Mouse (Mus musculus) CH12.LX (cell line): ENCODE results near the gene Sez6l2.

Experiments
- BHLHE40 ChIP-seq: IDR thresholded peaks from 2 replicates; pipeline ENCODE4 v1.6.1; 2011; ENCODE audit warnings: mild to moderate bottlenecking, low read depth, low read length, improper control_type of control experiment
- CHD1 ChIP-seq: IDR thresholded peaks from 2 replicates; pipeline ENCODE4 v1.6.1; 2012; ENCODE audit warnings: low read depth, low read length, improper control_type of control experiment, inconsistent platforms
- CTCF ChIP-seq, 2 experiments: IDR thresholded peaks in 1 of 2; conservative IDR thresholded peaks in 1 of 2; 2 replicates each; pipeline ENCODE4 v1.5.1; 2011 to 2012; ENCODE audit warnings: low read depth in 2 of 2, low read length in 2 of 2, improper control_type of control experiment in 1 of 2, inconsistent platforms in 1 of 2, mild to moderate bottlenecking in 1 of 2, moderate library complexity in 1 of 2
- EP300 ChIP-seq: IDR thresholded peaks from 2 replicates; pipeline ENCODE4 v1.6.1; 2011; ENCODE audit warnings: low read length, improper control_type of control experiment
- JUND ChIP-seq: conservative IDR thresholded peaks from 2 replicates; pipeline ENCODE4 v1.6.1; 2011; ENCODE audit warnings: low read depth, low read length, improper control_type of control experiment
- MAFK ChIP-seq: IDR thresholded peaks from 2 replicates; pipeline ENCODE4 v1.6.1; 2011; ENCODE audit warnings: low read length, improper control_type of control experiment; ENCODE audit not compliant: insufficient replicate concordance
- MEF2A ChIP-seq: IDR thresholded peaks from 2 replicates; pipeline ENCODE4 v1.6.1; 2014; ENCODE audit warnings: low read depth, mild to moderate bottlenecking, inconsistent platforms, low read length, improper control_type of control experiment, borderline replicate concordance
- MYC ChIP-seq: IDR thresholded peaks from 2 replicates; pipeline ENCODE4 v1.6.1; 2011; ENCODE audit warnings: low read depth, mild to moderate bottlenecking, improper control_type of control experiment, low read length
- NELFE ChIP-seq: IDR thresholded peaks from 2 replicates; pipeline ENCODE4 v1.6.1; 2011; ENCODE audit warnings: low read depth, low read length, improper control_type of control experiment
- POLR2A ChIP-seq: IDR thresholded peaks from 2 replicates; pipeline ENCODE4 v1.6.1; 2011; ENCODE audit warnings: low read depth, mild to moderate bottlenecking, improper control_type of control experiment, low read length
- RAD21 ChIP-seq: IDR thresholded peaks from 2 replicates; pipeline ENCODE4 v1.6.1; 2011; ENCODE audit warnings: low read depth, mild to moderate bottlenecking, low read length, improper control_type of control experiment, moderate library complexity
- ZKSCAN1 ChIP-seq: IDR thresholded peaks from 2 replicates; pipeline ENCODE4 v1.6.1; 2012; ENCODE audit warnings: low read depth, inconsistent platforms, low read length, improper control_type of control experiment, borderline replicate concordance
- ZNF384 ChIP-seq: IDR thresholded peaks from 2 replicates; pipeline ENCODE4 v1.6.1; 2012; ENCODE audit warnings: low read depth, low read length, improper control_type of control experiment, inconsistent platforms

DNA sequence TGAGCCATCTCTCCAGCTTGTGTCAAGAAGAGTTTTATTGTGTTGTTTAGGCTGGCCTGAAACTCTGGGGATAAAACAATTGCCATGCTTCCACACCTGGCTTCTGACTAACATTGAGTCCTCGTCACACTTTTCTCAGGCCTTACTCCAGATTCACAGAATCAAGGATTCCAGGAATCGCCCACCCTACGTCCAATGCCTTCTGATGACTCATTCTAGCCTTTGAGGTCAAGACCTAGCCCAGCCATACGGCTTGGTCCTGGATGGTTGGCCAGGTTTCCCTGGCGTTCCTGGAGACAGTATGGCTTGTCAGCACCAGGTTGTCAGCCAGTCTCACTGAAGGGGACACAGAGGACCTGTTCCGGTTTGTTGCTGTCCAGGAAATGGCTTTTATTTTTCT lies 62.0 kb downstream of the Sez6l2 start:
- no peak for TF ChIP-seq ZKSCAN1
- no peak for TF ChIP-seq JUND
- TF ChIP-seq CHD1, result no peak
- no peak for TF ChIP-seq NELFE
- TF ChIP-seq MAFK, result no peak
- TF ChIP-seq POLR2A, result no peak
- TF ChIP-seq MEF2A, result no peak
- no peak for TF ChIP-seq CTCF (conservative IDR thresholded peaks at IDR 0.05 in 1 of 2, IDR thresholded peaks at IDR 0.05 in 1 of 2; ENCODE audit: low read depth in 2 of 2, low read length in 2 of 2)
- no peak for TF ChIP-seq RAD21
- no peak for TF ChIP-seq BHLHE40
- TF ChIP-seq EP300, result no peak
- TF ChIP-seq MYC, result no peak
- no peak for TF ChIP-seq ZNF384
